Mouse (Mus musculus) erythroblast, embryonic 14.5 days (primary cell): ENCODE results near the gene Epb41.

ENCODE experiments used
- GATA1 ChIP-seq: IDR thresholded peaks from 2 replicates; pipeline ENCODE4 v1.6.1; 2012; ENCODE audit warnings: low read length, inconsistent platforms, mixed read lengths
- TAL1 ChIP-seq: IDR thresholded peaks from 3 replicates; pipeline ENCODE4 v1.6.1; 2012; ENCODE audit warnings: low read length, inconsistent platforms, mixed read lengths

GRCm38 (mm10) chr4:132037137-132037536 lies 38.0 kb downstream of the Epb41 start:
- no peak for TF ChIP-seq TAL1
- TF ChIP-seq GATA1 = no peak
